Mouse (Mus musculus) cerebellum, adult 2 months (tissue): ENCODE measurements at regions not wholly inside any gene's neighbourhood (a gene's known extent, or its start where the extent isn't known, plus 50 kb on each side); places are given as distances from the start of the nearest gene placed in this dataset.

ENCODE experiments used
- DNase-seq, 2 experiments: peaks; one replicate each; pipeline ENCODE4 v3.0.0; 2021
- H3K27ac ChIP-seq: fragments of 200-500 bp; 2 replicates; pipeline ENCODE4 v1.5.1; 2012; ENCODE audit warnings: low read length, control low read depth, inconsistent platforms; ENCODE audit not compliant: insufficient read depth
- H3K27me3 ChIP-seq: fragments of 200-500 bp; 2 replicates; pipeline ENCODE4 v1.6.1; 2012; ENCODE audit warnings: inconsistent platforms, mild to moderate bottlenecking, low read length, moderate library complexity; ENCODE audit not compliant: control insufficient read depth, insufficient read depth
- H3K4me1 ChIP-seq: fragments of 200-500 bp; 2 replicates; pipeline ENCODE4 v1.6.1; 2011; ENCODE audit warnings: low read length; ENCODE audit not compliant: control insufficient read depth, insufficient read depth
- H3K4me3 ChIP-seq: fragments of 200-500 bp; replicated peaks from 2 replicates; pipeline ENCODE3; 2011; ENCODE audit warnings: mild to moderate bottlenecking, low read depth, low read length, control low read depth; ENCODE audit not compliant: insufficient read depth
- CTCF ChIP-seq: fragments of 200-500 bp; IDR thresholded peaks from 2 replicates; pipeline ENCODE4 v1.5.1; 2011; ENCODE audit warnings: low read depth, mild to moderate bottlenecking, control low read depth, low read length, moderate library complexity, borderline replicate concordance; ENCODE audit not compliant: insufficient read depth
- POLR2A ChIP-seq: fragments of 200-500 bp; IDR thresholded peaks from 2 replicates; pipeline ENCODE4 v1.6.1; 2011; ENCODE audit warnings: low read length, control low read depth, borderline replicate concordance; ENCODE audit not compliant: insufficient read depth
- WGBS: fragments of 180-500 bp; shearing (Covaris S2); methylation state at CpG from one replicate; pipeline ENCODE4 v1.1.7; 2018; 5-methylcytosine and 5-hydroxymethylcytosine counted together

GRCm38 (mm10) chr13:32608413-32608812 lies 175.3 kb downstream of the Mylk4 start:
- WGBS: 86% methylated on average over 3 of the region's 3 CpGs
- Histone ChIP-seq H3K27me3 (no peaks in the 10 kb centered on the region), H3K4me1 (no peaks in the 10 kb centered on the region), H3K27ac (no peak overlapping the region), H3K4me3 (no peak overlapping the region)
- DNase-seq: no peak
- TF ChIP-seq POLR2A (no peak), CTCF (no peak; the same call in 1 of the 2 replicates)

- H3K27me3 ChIP-seq: no peaks in the 10 kb centered on the region
- 50% methylated on average over 8 of the region's 8 CpGs for WGBS
These were observed 179.7 kb downstream of the Mylk4 start for GRCm38 (mm10) chr13:32603925-32604590.

GRCm38 (mm10) chr13:32601315-32601714 lies 182.4 kb downstream of the Mylk4 start:
- 33% methylated on average over 5 of the region's 5 CpGs for WGBS
- no peak overlapping the region for H3K4me3 ChIP-seq
- no peaks in the 10 kb centered on the region for H3K27me3 ChIP-seq
- DNase-seq: no peak
- H3K27ac ChIP-seq: no peak overlapping the region
- TF ChIP-seq CTCF (no peak), POLR2A (no peak)
- H3K4me1 ChIP-seq: no peaks in the 10 kb centered on the region

More at GRCm38 (mm10) chr13:32603925-32604590, 179.7 kb downstream of the Mylk4 start:
- H3K4me3 ChIP-seq: no peak overlapping the region
- no peaks in the 10 kb centered on the region for H3K4me1 ChIP-seq
- TF ChIP-seq POLR2A (no peak), CTCF (no peak)
- no peak for DNase-seq
- H3K27ac ChIP-seq: no peak overlapping the region

- WGBS: 92% methylated on average over 7 of the region's 7 CpGs
- H3K4me3 ChIP-seq: no peak overlapping the region
- H3K27me3 ChIP-seq: no peaks in the 10 kb centered on the region
- DNase-seq: no peak
- H3K4me1 ChIP-seq: no peaks in the 10 kb centered on the region
- TF ChIP-seq POLR2A: no peak
- TF ChIP-seq CTCF: no peak
- no peak overlapping the region for H3K27ac ChIP-seq
These were observed 190.1 kb downstream of the Mylk4 start for GRCm38 (mm10) chr13:32593611-32594010.

GRCm38 (mm10) chr13:32593131-32593530 lies 190.6 kb downstream of the Mylk4 start:
- TF ChIP-seq POLR2A (no peak), CTCF (no peak)
- no peak for DNase-seq
- H3K4me3 ChIP-seq: no peak overlapping the region
- WGBS: 89% methylated on average over 5 of the region's 5 CpGs
- no peak overlapping the region for H3K27ac ChIP-seq
- no peaks in the 10 kb centered on the region for H3K27me3 ChIP-seq
- no peaks in the 10 kb centered on the region for H3K4me1 ChIP-seq

- Histone ChIP-seq H3K4me3 (no peak overlapping the region), H3K4me1 (no peaks in the 10 kb centered on the region), H3K27me3 (no peaks in the 10 kb centered on the region), H3K27ac (no peak overlapping the region)
- no peak for TF ChIP-seq CTCF
- no peak for TF ChIP-seq POLR2A
- DNase-seq: no peak
These were observed 202.2 kb downstream of the Mylk4 start for GRCm38 (mm10) chr13:32581598-32581997.

- H3K4me3 ChIP-seq: no peak overlapping the region
- WGBS: 64% methylated on average over 2 of the region's 2 CpGs
- H3K27ac ChIP-seq: no peak overlapping the region
- TF ChIP-seq CTCF (no peak), POLR2A (no peak)
- DNase-seq: no peak
- no peaks in the 10 kb centered on the region for H3K27me3 ChIP-seq
- no peaks in the 10 kb centered on the region for H3K4me1 ChIP-seq
These were observed 215.9 kb downstream of the Mylk4 start for GRCm38 (mm10) chr13:32567850-32568249.

GRCm38 (mm10) chr13:32560666-32561065 lies 222.1 kb upstream of the Gmds start:
- Histone ChIP-seq H3K4me1 (no peaks in the 10 kb centered on the region), H3K27me3 (no peaks in the 10 kb centered on the region; the same call in 1 of the 2 replicates), H3K4me3 (no peak overlapping the region), H3K27ac (no peak overlapping the region)
- no peak for TF ChIP-seq CTCF
- TF ChIP-seq POLR2A: no peak
- DNase-seq: no peak
